Mouse (Mus musculus) C2C12 (cell line): ENCODE results near the gene Nipa2.

ENCODE experiments used
- CTCF ChIP-seq: IDR thresholded peaks from one replicate; pipeline ENCODE4 v1.5.1; 2011; ENCODE audit not compliant: control insufficient read depth, insufficient read depth, insufficient read length
- MAX ChIP-seq: IDR thresholded peaks from one replicate; pipeline ENCODE4 v1.6.1; 2011; ENCODE audit warnings: mild to moderate bottlenecking, control low read depth
- MYOG ChIP-seq: IDR thresholded peaks from one replicate; pipeline ENCODE4 v1.6.1; 2011; ENCODE audit not compliant: control insufficient read depth, insufficient read length; ENCODE audit errors: extremely low read depth

GRCm38 (mm10) chr7:55998997-55999396, 36.7 kb upstream of the Nipa2 start:
- TF ChIP-seq CTCF: no peak
- TF ChIP-seq MYOG: no peak
- TF ChIP-seq MAX: no peak
